ENCODE assay signal across 20 mouse cellular contexts in genomic region chr10:127704766-127705220, GRCm38 (mm10). TPM values are rescaled to one million over a fixed set of nuclear protein-coding genes. Genes with fewer than 3 reads are reported as not detected.
DNase-seq lines count a peak whose midpoint lies in the region; ATAC-seq and TF ChIP-seq lines count a peak whose summit lies in the region.
"Had no signal": no experiment of that assay in that cellular context is flagged by ENCODE, and none has a peak within 500 bp of the region (broad histone marks: within the 10 kb centered on the region; RNA-seq: fewer than 3 reads in every experiment).

TSS of gene Myo1a (plus strand) at chr10:127705170.

- TF ChIP-seq POLR2A in testis, adult 2 months (IDR thresholded peaks at IDR 0.05; ENCODE audit: control insufficient read depth, low read depth, low read length): no peak

- no peaks in the 10 kb centered on the region for H3K27me3 ChIP-seq in testis, adult 2 months (ENCODE audit: control insufficient read depth, insufficient read depth, low read length)
- no peaks in the 10 kb centered on the region for H3K27me3 ChIP-seq in intestine, embryonic 15.5 days (replicated peaks)
- H3K27me3 ChIP-seq: embryonic facial prominence, embryonic 13.5 days; hindbrain, embryonic 15.5 days; midbrain, embryonic 12.5 days had no signal

- WGBS in intestine, embryonic 15.5 days: 55% methylated on average over 2 of the region's 2 CpGs

- H3K36me3 ChIP-seq in testis, adult 2 months (ENCODE audit: control insufficient read depth, insufficient read depth, low read length): no peaks in the 10 kb centered on the region
- H3K36me3 ChIP-seq in intestine, embryonic 15.5 days: no peaks in the 10 kb centered on the region
- H3K36me3 ChIP-seq: hindbrain, embryonic 15.5 days; midbrain, embryonic 12.5 days had no signal

- no peak; the same call in 1 of the 2 replicates for ATAC-seq in intestine, embryonic 15.5 days
- ATAC-seq: forebrain, embryonic 16.5 days had no signal

- H3K4me1 ChIP-seq in testis, adult 2 months (ENCODE audit: control insufficient read depth, insufficient read depth, low read length): no peaks in the 10 kb centered on the region
- peaks cover 11% of the 10 kb centered on the region for H3K4me1 ChIP-seq in intestine, embryonic 15.5 days (replicated peaks)
- H3K4me1 ChIP-seq: embryonic facial prominence, embryonic 13.5 days; hindbrain, embryonic 15.5 days; limb, embryonic 10.5 days; midbrain, embryonic 12.5 days had no signal

- intact Hi-C loops in heart, postnatal 14 days (cut with DNase I): no loop called here

- H3K27ac ChIP-seq in layer of hippocampus, adult 2 months: no peak within 1 kb of the TSS
- no peak within 1 kb of the TSS for H3K27ac ChIP-seq in testis, adult 2 months (ENCODE audit: control insufficient read depth, insufficient read depth, low read depth, low read length)
- peak within 1 kb of the TSS; percentile 62; the same call in 1 of the 2 replicates for H3K27ac ChIP-seq in intestine, embryonic 15.5 days
- H3K27ac ChIP-seq: embryonic facial prominence, embryonic 13.5 days; hindbrain, embryonic 15.5 days; limb, embryonic 10.5 days; macrophage; midbrain, embryonic 12.5 days had no signal

- no peak within 1 kb of the TSS for H3K9ac ChIP-seq in intestine, embryonic 15.5 days
- H3K9ac ChIP-seq: embryonic facial prominence, embryonic 13.5 days; hindbrain, embryonic 15.5 days; midbrain, embryonic 12.5 days had no signal

- TF ChIP-seq CTCF in layer of hippocampus, adult 2 months (conservative IDR thresholded peaks at IDR 0.05): peak; percentile 44
- TF ChIP-seq CTCF in testis, adult 2 months (IDR thresholded peaks at IDR 0.05; ENCODE audit: control insufficient read depth, insufficient read depth, insufficient replicate concordance, low read depth, low read length): peak; percentile 57; the same call in 1 of the 2 replicates

- H3K4me2 ChIP-seq in intestine, embryonic 15.5 days (replicated peaks): peak within 1 kb of the TSS; percentile 40
- H3K4me2 ChIP-seq: embryonic facial prominence, embryonic 13.5 days; heart, embryonic 11.5 days; hindbrain, embryonic 15.5 days; midbrain, embryonic 12.5 days had no signal

- no peaks in the 10 kb centered on the region for H3K9me3 ChIP-seq in intestine, embryonic 15.5 days
- H3K9me3 ChIP-seq: embryonic facial prominence, embryonic 13.5 days; hindbrain, embryonic 15.5 days; limb, embryonic 10.5 days; midbrain, embryonic 12.5 days had no signal

- H3K4me3 ChIP-seq in layer of hippocampus, adult 2 months: no peak within 1 kb of the TSS
- no peak within 1 kb of the TSS for H3K4me3 ChIP-seq in testis, adult 2 months (ENCODE audit: control insufficient read depth, low read depth, low read length)
- peak within 1 kb of the TSS; percentile 29 for H3K4me3 ChIP-seq in intestine, embryonic 15.5 days (replicated peaks)
- H3K4me3 ChIP-seq: embryonic facial prominence, embryonic 13.5 days; hindbrain, embryonic 15.5 days; limb, embryonic 10.5 days; midbrain, embryonic 12.5 days had no signal

- DNase-seq in layer of hippocampus, adult 2 months (ENCODE audit: low spot score in 2 of 2): no peak
- no peak for DNase-seq in layer of hippocampus, postnatal 10 days (ENCODE audit: low spot score in 2 of 2)
- DNase-seq in testis, postnatal 10 days (ENCODE audit: low spot score): no peak
- no peak for DNase-seq in kidney, postnatal 10 days
- DNase-seq in right cerebral cortex, adult 18-20 months: no peak
- no peak for DNase-seq in heart, postnatal 14 days
- DNase-seq: adrenal gland, postnatal 25 days; cerebellum, adult 9-10 months; heart, postnatal 36 days; kidney, adult 8-10 months; right cerebral cortex, postnatal 4 days had no signal

RNA-seq across cellular contexts. Expression of gene Myo1a, which starts in this region (rescaled TPM):
- 1 to 10 TPM in 1 of 2 experiments, under 1 TPM in 1; 0.59 to 1.1 TPM for total RNA-seq in layer of hippocampus, adult 2 months (2021)
- under 1 TPM; 0.55 to 0.98 TPM for total RNA-seq in layer of hippocampus, postnatal 10 days (2021)
- polyA plus RNA-seq in testis, adult 2 months (2012; rRNA removed): 18.5 and 19.1 TPM in 2 replicates
- 33.8 and 36.7 TPM in 2 replicates for polyA plus RNA-seq in intestine, embryonic 15.5 days (2015; fragmentation: Nextera tagmentation; extraction: Ambion mirVana)
- under 1 TPM in 1 of 2 experiments, not detected in 1; 0.15 TPM for total RNA-seq in heart, postnatal 14 days (2021)
- total RNA-seq: heart, postnatal 36 days had no signal
- polyA plus RNA-seq: macrophage had no signal
